Mouse (Mus musculus): Measurements from ENCODE around the gene Fam71f2.
A peak's percentile ranks its signal among the peaks of the same experiment; 100 is the strongest.

Fam71f2 gene

GRCm38 (mm10) chr6:29279293-29279692 is at the start of gene Fam71f2:
Gene Fam71f2 (plus strand): TSS chr6:29279593.
- DNase-seq (ENCODE audit: low spot score): no peak

GRCm38 (mm10) chr6:29230386-29230785 is 49.0 kb upstream of the Fam71f2 start:
- DNase-seq (ENCODE audit: low spot score): no peak

GRCm38 (mm10) chr6:29231799-29232198 is 47.6 kb upstream of the Fam71f2 start:
- DNase-seq (ENCODE audit: low spot score): no peak

- DNase-seq (ENCODE audit: low spot score): no peak
Measured at GRCm38 (mm10) chr6:29232321-29232720, 47.1 kb upstream of the Fam71f2 start.

- no peak for DNase-seq (ENCODE audit: low spot score)
Measured at GRCm38 (mm10) chr6:29233710-29234109, 45.7 kb upstream of the Fam71f2 start.

GRCm38 (mm10) chr6:29234272-29234671 is 45.1 kb upstream of the Fam71f2 start:
- no peak for DNase-seq (ENCODE audit: low spot score)

- DNase-seq (ENCODE audit: low spot score): no peak
Measured at GRCm38 (mm10) chr6:29240806-29241205, 38.6 kb upstream of the Fam71f2 start.

GRCm38 (mm10) chr6:29241697-29242096 is 37.7 kb upstream of the Fam71f2 start:
- DNase-seq (ENCODE audit: low spot score): no peak

- no peak for DNase-seq (ENCODE audit: low spot score)
Measured at GRCm38 (mm10) chr6:29242265-29242664, 37.1 kb upstream of the Fam71f2 start.

- no peak for DNase-seq (ENCODE audit: low spot score)
Measured at GRCm38 (mm10) chr6:29245272-29246120, 33.9 kb upstream of the Fam71f2 start.

GRCm38 (mm10) chr6:29246183-29246582 is 33.2 kb upstream of the Fam71f2 start:
- no peak for DNase-seq (ENCODE audit: low spot score)

- no peak for DNase-seq (ENCODE audit: low spot score)
Measured at GRCm38 (mm10) chr6:29246585-29246984, 32.8 kb upstream of the Fam71f2 start.

GRCm38 (mm10) chr6:29247072-29247471 is 32.3 kb upstream of the Fam71f2 start:
- DNase-seq (ENCODE audit: low spot score): no peak

GRCm38 (mm10) chr6:29259418-29259817 is 20.0 kb upstream of the Fam71f2 start:
- DNase-seq (ENCODE audit: low spot score): no peak

GRCm38 (mm10) chr6:29261831-29262230 is 17.6 kb upstream of the Fam71f2 start:
- no peak for DNase-seq (ENCODE audit: low spot score)

- peak; percentile 30 for DNase-seq (ENCODE audit: low spot score)
Measured at GRCm38 (mm10) chr6:29263650-29264455, 15.5 kb upstream of the Fam71f2 start.

GRCm38 (mm10) chr6:29264456-29264781 is 15.0 kb upstream of the Fam71f2 start:
- DNase-seq (ENCODE audit: low spot score): no peak

- no peak for DNase-seq (ENCODE audit: low spot score)
Measured at GRCm38 (mm10) chr6:29266936-29267335, 12.5 kb upstream of the Fam71f2 start.

- DNase-seq (ENCODE audit: low spot score): no peak
Measured at GRCm38 (mm10) chr6:29269006-29269668, 10.3 kb upstream of the Fam71f2 start.

- no peak for DNase-seq (ENCODE audit: low spot score)
Measured at GRCm38 (mm10) chr6:29270961-29271360, 8.4 kb upstream of the Fam71f2 start.

- DNase-seq (ENCODE audit: low spot score): peak; percentile 88
Measured at GRCm38 (mm10) chr6:29272312-29273072, 6.9 kb upstream of the Fam71f2 start, which contains the start of gene Hilpda. Gene Hilpda (plus strand): TSS chr6:29272488.

GRCm38 (mm10) chr6:29276746-29277145 is 2.6 kb upstream of the Fam71f2 start:
- no peak for DNase-seq (ENCODE audit: low spot score)

All from ovary, adult 18-20 months (tissue).